In genomic region chr2:172934420-172934788, GRCm38 (mm10) we compare ENCODE assay signal across 9 mouse cellular contexts. TPM values are rescaled to one million over a fixed set of nuclear protein-coding genes. Genes with fewer than 3 reads are reported as not detected.
DNase-seq lines count a peak whose midpoint lies in the region; ATAC-seq lines count a peak whose summit lies in the region.
"Had no signal": no experiment of that assay in that cellular context is flagged by ENCODE, and none has a peak within 500 bp of the region (broad histone marks: within the 10 kb centered on the region; RNA-seq: fewer than 3 reads in every experiment).

No protein-coding gene starts in this region.

- peak overlapping the region; percentile 93 for H3K27ac ChIP-seq in heart, embryonic 13.5 days (replicated peaks)
- H3K27ac ChIP-seq in hindbrain, embryonic 10.5 days, result peak overlapping the region; percentile 67
- no peak overlapping the region for H3K27ac ChIP-seq in liver, embryonic 15.5 days (replicated peaks)

- 0 out of 2 replicates have a peak, but pooled peaks cover 4% of the 10 kb centered on the region for H3K36me3 ChIP-seq in heart, embryonic 13.5 days
- H3K36me3 ChIP-seq in hindbrain, embryonic 10.5 days, result no peaks in the 10 kb centered on the region
- H3K36me3 ChIP-seq in liver, embryonic 15.5 days (replicated peaks), result no peaks in the 10 kb centered on the region

- DNase-seq in heart, postnatal 4 days, result no peak
- peak; percentile 42 for DNase-seq in Muller cell, postnatal 12 days (ENCODE audit: inconsistent ontology term)
- no peak for DNase-seq in hindbrain, embryonic 10.5 days (ENCODE audit: low spot score)
- DNase-seq in retina, postnatal 1 day, result no peak
- DNase-seq in cerebellum, postnatal 25 days, result no peak
- no peak for DNase-seq in layer of hippocampus, adult 9-11 months
- DNase-seq: B cell, adult 2 months had no signal

- ATAC-seq in heart, embryonic 13.5 days (ENCODE audit: extremely low read depth, insufficient number of reproducible peaks, low FRiP score, low TSS enrichment), result no peak
- no peak for ATAC-seq in liver, embryonic 15.5 days (ENCODE audit: insufficient read depth)

- H3K9me3 ChIP-seq in heart, embryonic 13.5 days, result no peaks in the 10 kb centered on the region
- H3K9me3 ChIP-seq in hindbrain, embryonic 10.5 days, result no peaks in the 10 kb centered on the region
- no peaks in the 10 kb centered on the region for H3K9me3 ChIP-seq in liver, embryonic 15.5 days (replicated peaks)

- H3K4me2 ChIP-seq in heart, embryonic 13.5 days, result peak overlapping the region; percentile 92
- H3K4me2 ChIP-seq in liver, embryonic 15.5 days, result peak overlapping the region; percentile 20; the same call in 1 of the 2 replicates

- H3K4me1 ChIP-seq in heart, embryonic 13.5 days, result peaks cover 84% of the 10 kb centered on the region
- H3K4me1 ChIP-seq in hindbrain, embryonic 10.5 days (replicated peaks), result peaks cover 88% of the 10 kb centered on the region
- peaks cover 23% of the 10 kb centered on the region for H3K4me1 ChIP-seq in liver, embryonic 15.5 days (replicated peaks)

- H3K4me3 ChIP-seq in heart, embryonic 13.5 days, result peak overlapping the region; percentile 38
- H3K4me3 ChIP-seq in hindbrain, embryonic 10.5 days, result peak overlapping the region; percentile 43
- H3K4me3 ChIP-seq in liver, embryonic 15.5 days (replicated peaks), result no peak overlapping the region

- 6% methylated on average over 8 of the region's 8 CpGs for WGBS in heart, embryonic 13.5 days
- WGBS in hindbrain, embryonic 10.5 days, result 5% methylated on average over 8 of the region's 8 CpGs
- 12% methylated on average over 8 of the region's 8 CpGs for WGBS in liver, embryonic 15.5 days (ENCODE audit: insufficient replicate concordance)

- H3K27me3 ChIP-seq in heart, embryonic 13.5 days (replicated peaks), result peaks cover 51% of the 10 kb centered on the region
- H3K27me3 ChIP-seq in hindbrain, embryonic 10.5 days (ENCODE audit: insufficient read depth, poor library complexity, severe bottlenecking), result peaks cover 98% of the 10 kb centered on the region
- peaks cover 84% of the 10 kb centered on the region for H3K27me3 ChIP-seq in liver, embryonic 15.5 days

- peak overlapping the region; percentile 92 for H3K9ac ChIP-seq in heart, embryonic 13.5 days
- H3K9ac ChIP-seq in liver, embryonic 15.5 days, result no peak overlapping the region

RNA-seq across cellular contexts. Expression of gene Bmp7, which starts 5.7 kb away (rescaled TPM):
- 40.3 and 46.5 TPM in 2 replicates for polyA plus RNA-seq in heart, embryonic 13.5 days (2015; fragmentation: Nextera tagmentation; extraction: Ambion mirVana)
- total RNA-seq in heart, postnatal 4 days (2021), result 10 to 100 TPM; 16.1 to 20.1 TPM
- polyA plus RNA-seq in hindbrain, embryonic 10.5 days (2016; fragmentation: Nextera tagmentation; extraction: Ambion mirVana), result 12.9 and 14.8 TPM in 2 replicates
- 1.6 and 2.2 TPM in 2 replicates for polyA plus RNA-seq in liver, embryonic 15.5 days (2015; fragmentation: Nextera tagmentation; extraction: Ambion mirVana)

RNA-seq across cellular contexts. Expression of gene Spo11, which starts 43.1 kb away (rescaled TPM):
- 0.11 and 0.23 TPM in 2 replicates for polyA plus RNA-seq in heart, embryonic 13.5 days (2015; fragmentation: Nextera tagmentation; extraction: Ambion mirVana)
- not detected for total RNA-seq in heart, postnatal 4 days (2021)
- polyA plus RNA-seq in hindbrain, embryonic 10.5 days (2016; fragmentation: Nextera tagmentation; extraction: Ambion mirVana), result 0.47 and 0.49 TPM in 2 replicates
- polyA plus RNA-seq in liver, embryonic 15.5 days (2015; fragmentation: Nextera tagmentation; extraction: Ambion mirVana), result 0.03 TPM in 1 of 2 replicates, not detected in the other
